Mouse (Mus musculus): ENCODE results near the gene Cacnb4.

DNA sequence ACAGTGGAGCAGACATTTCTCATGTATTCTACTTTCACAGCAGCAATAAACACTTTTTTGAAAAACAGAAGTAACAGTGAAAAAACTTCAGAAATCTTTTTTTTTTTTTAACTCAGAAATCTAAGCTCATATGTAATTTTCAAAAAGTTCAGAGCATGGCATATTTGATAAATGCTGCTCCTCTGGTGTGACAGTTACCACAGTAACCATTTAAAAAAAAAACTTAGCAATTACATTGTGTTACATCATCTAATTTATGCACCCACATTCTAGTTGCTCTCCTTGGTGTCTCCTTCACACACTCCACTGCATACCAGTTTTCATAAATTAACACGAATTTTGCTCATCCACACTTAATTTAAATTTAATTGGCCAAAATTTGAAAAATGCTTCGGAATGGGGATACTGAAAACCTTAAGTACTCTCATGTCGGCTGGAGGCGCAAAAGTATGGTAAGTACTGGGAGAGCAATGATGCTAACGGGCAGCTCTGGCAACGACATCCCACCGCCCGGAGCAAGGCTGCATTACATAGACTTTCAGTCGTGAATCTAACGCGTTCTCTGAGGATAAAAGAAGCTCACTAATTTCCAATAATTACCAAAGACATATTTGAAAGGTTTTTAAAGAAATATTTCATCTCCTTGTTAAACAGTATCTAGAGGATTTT, 24.9 kb upstream of the Cacnb4 start:
- no peak for TF ChIP-seq GATA1 (IDR thresholded peaks at IDR 0.05; ENCODE audit: low read length)
- TF ChIP-seq TAL1 (IDR thresholded peaks at IDR 0.05; ENCODE audit: low read length), result no peak

Measured in erythroblast, embryonic 14.5 days (primary cell).